Mouse (Mus musculus): ENCODE data around the gene Prpf8.

- TF ChIP-seq EP300 (optimal IDR thresholded peaks at IDR 0.05) (no peak), CTCF (IDR thresholded peaks at IDR 0.05; ENCODE audit: low read depth) (no peak)
These were observed 31.4 kb upstream of the Prpf8 start for GRCm38 (mm10) chr11:75455041-75455736.
